In the genomic region with DNA sequence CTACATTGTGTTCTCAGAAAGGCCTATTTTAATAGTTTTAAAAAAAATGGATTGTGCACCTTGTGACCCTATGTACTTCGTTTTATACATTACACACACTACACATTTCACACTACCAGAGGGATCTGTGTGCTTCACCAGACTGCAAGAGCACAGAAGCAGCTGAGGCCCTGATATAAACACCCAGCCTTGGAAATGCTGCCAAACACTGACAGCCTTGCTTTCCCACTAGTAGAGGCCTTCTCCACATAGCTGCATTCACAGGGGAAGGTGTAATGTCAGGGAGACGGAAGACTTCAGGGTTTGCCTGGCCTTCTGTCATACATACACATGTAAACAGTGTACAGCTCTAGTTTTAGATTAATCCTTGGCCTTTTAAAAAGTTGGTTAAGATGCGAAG, we compare ENCODE assay signal across 35 mouse cellular contexts. TPM values are rescaled to one million over a fixed set of nuclear protein-coding genes. Genes with fewer than 3 reads are reported as not detected.
DNase-seq lines count a peak whose midpoint lies in the region; ATAC-seq and TF ChIP-seq lines count a peak whose summit lies in the region.
"Had no signal": no experiment of that assay in that cellular context is flagged by ENCODE, and none has a peak within 500 bp of the region (broad histone marks: within the 10 kb centered on the region; RNA-seq: fewer than 3 reads in every experiment).

No protein-coding gene starts in this region.

- no peak overlapping the region for H3K4me3 ChIP-seq in forebrain, postnatal 0 days (ENCODE audit: low read depth, low read length)
- no peak overlapping the region for H3K4me3 ChIP-seq in forebrain, embryonic 11.5 days (ENCODE audit: low read depth, low read length)
- no peak overlapping the region for H3K4me3 ChIP-seq in lung, embryonic 14.5 days (ENCODE audit: low read depth, low read length)
- H3K4me3 ChIP-seq: embryonic facial prominence, embryonic 10.5 days; embryonic facial prominence, embryonic 13.5 days; erythroblast, embryonic 14.5 days; forebrain, embryonic 15.5 days; heart, embryonic 12.5 days; heart, embryonic 15.5 days; hindbrain, embryonic 10.5 days; hindbrain, embryonic 13.5 days; intestine, embryonic 15.5 days had no signal

- WGBS in forebrain, postnatal 0 days: 68% methylated on average over 3 of the region's 3 CpGs
- 89% methylated on average over 3 of the region's 3 CpGs for WGBS in forebrain, embryonic 11.5 days
- 59% methylated on average over 3 of the region's 3 CpGs for WGBS in lung, embryonic 14.5 days

- H3K9ac ChIP-seq in forebrain, postnatal 0 days: no peak overlapping the region
- no peak overlapping the region for H3K9ac ChIP-seq in forebrain, embryonic 11.5 days (ENCODE audit: low read length)
- H3K9ac ChIP-seq in lung, embryonic 14.5 days: no peak overlapping the region
- H3K9ac ChIP-seq: embryonic facial prominence, embryonic 13.5 days; forebrain, embryonic 15.5 days; heart, embryonic 12.5 days; heart, embryonic 15.5 days; hindbrain, embryonic 13.5 days; intestine, embryonic 15.5 days had no signal

- H3K27ac ChIP-seq in forebrain, postnatal 0 days (ENCODE audit: low read depth, low read length): no peak overlapping the region
- H3K27ac ChIP-seq in forebrain, embryonic 11.5 days (ENCODE audit: low read depth, low read length): no peak overlapping the region
- no peak overlapping the region for H3K27ac ChIP-seq in lung, embryonic 14.5 days (ENCODE audit: low read depth)
- H3K27ac ChIP-seq: embryonic facial prominence, embryonic 10.5 days; embryonic facial prominence, embryonic 13.5 days; forebrain, embryonic 15.5 days; heart, embryonic 15.5 days; hindbrain, embryonic 10.5 days; hindbrain, embryonic 13.5 days; intestine, embryonic 15.5 days had no signal

- H3K27me3 ChIP-seq in forebrain, postnatal 0 days (ENCODE audit: insufficient read depth, low read length): no peaks in the 10 kb centered on the region
- H3K27me3 ChIP-seq in forebrain, embryonic 11.5 days (ENCODE audit: control insufficient read depth, insufficient read depth, low read length): peaks cover 2% of the 10 kb centered on the region; the same call in 1 of the 2 replicates
- H3K27me3 ChIP-seq in lung, embryonic 14.5 days (ENCODE audit: insufficient read depth, low read length): no peaks in the 10 kb centered on the region
- H3K27me3 ChIP-seq: forebrain, embryonic 15.5 days; intestine, embryonic 15.5 days had no signal

- no peaks in the 10 kb centered on the region for H3K36me3 ChIP-seq in forebrain, postnatal 0 days (ENCODE audit: insufficient read depth)
- H3K36me3 ChIP-seq in forebrain, embryonic 11.5 days (ENCODE audit: control insufficient read depth, insufficient read depth, low read length): no peaks in the 10 kb centered on the region
- no peaks in the 10 kb centered on the region for H3K36me3 ChIP-seq in lung, embryonic 14.5 days (ENCODE audit: insufficient read depth)
- H3K36me3 ChIP-seq: embryonic facial prominence, embryonic 10.5 days; embryonic facial prominence, embryonic 13.5 days; forebrain, embryonic 15.5 days; heart, embryonic 12.5 days; heart, embryonic 15.5 days; hindbrain, embryonic 10.5 days; hindbrain, embryonic 13.5 days; intestine, embryonic 15.5 days had no signal

- no peak overlapping the region for H3K4me2 ChIP-seq in forebrain, postnatal 0 days (ENCODE audit: low read depth)
- H3K4me2 ChIP-seq in forebrain, embryonic 11.5 days (ENCODE audit: low read depth, low read length, severe bottlenecking): no peak overlapping the region
- no peak overlapping the region for H3K4me2 ChIP-seq in lung, embryonic 14.5 days
- H3K4me2 ChIP-seq: embryonic facial prominence, embryonic 13.5 days; forebrain, embryonic 15.5 days; heart, embryonic 12.5 days; heart, embryonic 15.5 days; hindbrain, embryonic 13.5 days; intestine, embryonic 15.5 days had no signal

- H3K9me3 ChIP-seq in forebrain, postnatal 0 days (ENCODE audit: low read length): no peaks in the 10 kb centered on the region
- no peaks in the 10 kb centered on the region for H3K9me3 ChIP-seq in forebrain, embryonic 11.5 days (ENCODE audit: control insufficient read depth, low read length)
- H3K9me3 ChIP-seq in lung, embryonic 14.5 days (ENCODE audit: low read depth, low read length): no peaks in the 10 kb centered on the region
- H3K9me3 ChIP-seq: embryonic facial prominence, embryonic 10.5 days; embryonic facial prominence, embryonic 13.5 days; forebrain, embryonic 15.5 days; heart, embryonic 12.5 days; heart, embryonic 15.5 days; hindbrain, embryonic 10.5 days; hindbrain, embryonic 13.5 days; intestine, embryonic 15.5 days had no signal

- no peak for TF ChIP-seq CTCF in forebrain, postnatal 0 days (IDR thresholded peaks at IDR 0.05; ENCODE audit: low read depth)
- TF ChIP-seq CTCF in lung, embryonic 14.5 days (IDR thresholded peaks at IDR 0.05; ENCODE audit: low read depth): no peak

- no peak for ATAC-seq in forebrain, postnatal 0 days
- ATAC-seq in forebrain, embryonic 11.5 days (replicated peaks; ENCODE audit: low FRiP score): no peak
- no peak for ATAC-seq in lung, embryonic 14.5 days (ENCODE audit: insufficient read depth)
- ATAC-seq: activated CD4-positive, CD25-positive, alpha-beta regulatory T cell, adult 4 months; forebrain, embryonic 15.5 days; hindbrain, embryonic 16.5 days; intestine, embryonic 15.5 days had no signal

- intact Hi-C loops in gastrocnemius, postnatal 14 days (cut with DNase I; ENCODE audit: low total_unique reads): no loop called here

- DNase-seq in adrenal gland, adult 2 months: peak; percentile 26
- DNase-seq in adrenal gland, adult 18-20 months (ENCODE audit: low spot score in 2 of 2): no peak
- DNase-seq in forebrain, postnatal 0 days: peak; percentile 43
- no peak for DNase-seq in forebrain, embryonic 11.5 days (ENCODE audit: low spot score)
- DNase-seq in lung, embryonic 14.5 days: peak; percentile 69
- no peak for DNase-seq in lung, postnatal 14 days
- no peak for DNase-seq in gastrocnemius, postnatal 14 days
- DNase-seq: adrenal gland, adult 8-10 months; cerebellum, adult 11-12 months; cerebellum, adult 8-10 months; cerebellum, postnatal 10 days; cerebellum, postnatal 36 days; embryo, embryonic 11 days; gastrocnemius, postnatal 36 days; heart, postnatal 10 days; heart, postnatal 36 days; kidney, adult 11 months had no signal

- H3K4me1 ChIP-seq in forebrain, postnatal 0 days (ENCODE audit: insufficient read depth): no peaks in the 10 kb centered on the region
- H3K4me1 ChIP-seq in forebrain, embryonic 11.5 days (replicated peaks; ENCODE audit: control insufficient read depth, insufficient read depth, low read length): peaks cover 4% of the 10 kb centered on the region; the same call in 1 of the 2 replicates
- 0 out of 2 replicates have a peak, but pooled peaks cover 9% of the 10 kb centered on the region for H3K4me1 ChIP-seq in lung, embryonic 14.5 days (ENCODE audit: insufficient read depth)

RNA-seq across cellular contexts. Expression of gene Timp4, which starts 3.2 kb away (rescaled TPM):
- total RNA-seq in adrenal gland, adult 2 months (2021): 1 to 10 TPM; 4.4 to 7.1 TPM
- 23.6 and 30.8 TPM in 2 replicates for polyA plus RNA-seq in adrenal gland, adult 2 months (2012; rRNA removed)
- 10 to 100 TPM in 1 of 2 experiments, 1 to 10 TPM in 1; 2.6 to 11.3 TPM for total RNA-seq in adrenal gland, adult 18-20 months (2021)
- 9.6 and 10.0 TPM in 2 replicates for total RNA-seq in forebrain, postnatal 0 days (2014; rRNA removed)
- 7.9 and 12.7 TPM in 2 replicates for polyA plus RNA-seq in forebrain, postnatal 0 days (2015; fragmentation: Nextera tagmentation; extraction: Ambion mirVana)
- polyA plus RNA-seq in forebrain, embryonic 11.5 days (2014; fragmentation: Nextera tagmentation; extraction: Ambion mirVana): 0.05 and 0.23 TPM in 2 replicates
- 1.1 and 2.3 TPM in 2 replicates for polyA plus RNA-seq in lung, embryonic 14.5 days (2014; fragmentation: Nextera tagmentation; extraction: Ambion mirVana)
- total RNA-seq in gastrocnemius, postnatal 14 days (2021): 10 to 100 TPM; 11.1 to 25.9 TPM
- total RNA-seq: granulocyte monocyte progenitor cell, adult 5-6 weeks had no signal
- polyA plus RNA-seq: erythroblast, embryonic 14.5 days; heart, embryonic 12.5 days had no signal

RNA-seq across cellular contexts. Expression of gene Gm17482, which starts 28.0 kb away (rescaled TPM):
- total RNA-seq in adrenal gland, adult 2 months (2021): not detected
- not detected in 2 replicates for polyA plus RNA-seq in adrenal gland, adult 2 months (2012; rRNA removed)
- not detected for total RNA-seq in adrenal gland, adult 18-20 months (2021)
- not detected in 2 replicates for total RNA-seq in forebrain, postnatal 0 days (2014; rRNA removed)
- polyA plus RNA-seq in forebrain, postnatal 0 days (2015; fragmentation: Nextera tagmentation; extraction: Ambion mirVana): not detected in 2 replicates
- polyA plus RNA-seq in forebrain, embryonic 11.5 days (2014; fragmentation: Nextera tagmentation; extraction: Ambion mirVana): not detected in 2 replicates
- polyA plus RNA-seq in lung, embryonic 14.5 days (2014; fragmentation: Nextera tagmentation; extraction: Ambion mirVana): not detected in 2 replicates
- total RNA-seq in gastrocnemius, postnatal 14 days (2021): not detected
- total RNA-seq: adrenal gland, adult 8-10 months; adrenal gland, postnatal 36 days; ES-E14; gastrocnemius, adult 8-10 months; gastrocnemius, postnatal 36 days; granulocyte monocyte progenitor cell, adult 5-6 weeks; heart, adult 8-10 months; heart, postnatal 10 days; heart, postnatal 36 days had no signal
- polyA plus RNA-seq: activated CD4-positive, CD25-positive, alpha-beta regulatory T cell, adult 4 months; cortical plate, adult 2 months; embryonic facial prominence, embryonic 10.5 days; embryonic facial prominence, embryonic 13.5 days; erythroblast, embryonic 14.5 days; forebrain, embryonic 15.5 days; frontal cortex, adult 2 months; heart, embryonic 12.5 days; heart, embryonic 15.5 days; hindbrain, embryonic 10.5 days; hindbrain, embryonic 13.5 days; hindbrain, embryonic 16.5 days; intestine, embryonic 15.5 days had no signal

Comparison
In these comparisons a context has a peak if more than half of its experiments do, and no peak if none do; other contexts are left out.
1. DNase-seq: peak in adrenal gland, adult 2 months (single experiment), forebrain, postnatal 0 days (single experiment) and lung, embryonic 14.5 days (single experiment); none in adrenal gland, adult 18-20 months (0 of 2), forebrain, embryonic 11.5 days (single experiment), lung, postnatal 14 days (single experiment) and gastrocnemius, postnatal 14 days (single experiment).